Comparison of ENCODE assay signal across 23 mouse cellular contexts in genomic region chr2:35063333-35064030, GRCm38 (mm10). TPM values are rescaled to one million over a fixed set of nuclear protein-coding genes. Genes with fewer than 3 reads are reported as not detected.
"Had no signal": no experiment of that assay in that cellular context is flagged by ENCODE, and none has a peak within 500 bp of the region (broad histone marks: within the 10 kb centered on the region; RNA-seq: fewer than 3 reads in every experiment).

No protein-coding gene starts in this region.

- ATAC-seq: hindbrain, embryonic 16.5 days; intestine, embryonic 15.5 days had no signal

- H3K27ac ChIP-seq: intestine, embryonic 15.5 days; kidney, embryonic 15.5 days; left cerebral cortex, adult 2 months; neural tube, embryonic 12.5 days; neural tube, embryonic 15.5 days; stomach, postnatal 0 days had no signal

- H3K9me3 ChIP-seq: intestine, embryonic 15.5 days; kidney, embryonic 15.5 days; neural tube, embryonic 12.5 days; neural tube, embryonic 15.5 days had no signal

- H3K9ac ChIP-seq: intestine, embryonic 15.5 days; kidney, embryonic 15.5 days; lung, embryonic 14.5 days; neural tube, embryonic 12.5 days; neural tube, embryonic 15.5 days had no signal

- H3K4me3 ChIP-seq: intestine, embryonic 15.5 days; kidney, embryonic 15.5 days; left cerebral cortex, adult 2 months; neural tube, embryonic 12.5 days; neural tube, embryonic 15.5 days had no signal

- H3K4me1 ChIP-seq: intestine, embryonic 15.5 days; neural tube, embryonic 12.5 days; neural tube, embryonic 15.5 days had no signal

- H3K27me3 ChIP-seq: intestine, embryonic 15.5 days; kidney, embryonic 15.5 days; neural tube, embryonic 12.5 days; neural tube, embryonic 15.5 days had no signal

- H3K36me3 ChIP-seq: intestine, embryonic 15.5 days; kidney, embryonic 15.5 days; neural tube, embryonic 12.5 days; neural tube, embryonic 15.5 days had no signal

- DNase-seq: kidney, adult 11 months; kidney, adult 8-10 months; kidney, postnatal 10 days; kidney, postnatal 36 days; layer of hippocampus, postnatal 36 days; lung, embryonic 14.5 days; midbrain, embryonic 14.5 days; right cerebral cortex, adult 18-20 months; right cerebral cortex, postnatal 14 days; right cerebral cortex, postnatal 4 days; thymus, adult 2 months; thymus, postnatal 14 days; thymus, postnatal 4 days had no signal

- H3K4me2 ChIP-seq: intestine, embryonic 15.5 days; kidney, embryonic 15.5 days; lung, embryonic 14.5 days; midbrain, embryonic 11.5 days; neural tube, embryonic 12.5 days; neural tube, embryonic 15.5 days had no signal

RNA-seq across cellular contexts. Expression of gene Hc, which starts 2.2 kb away (rescaled TPM):
- polyA plus RNA-seq: limb, embryonic 11.5 days; stomach, embryonic 14.5 days had no signal

RNA-seq across cellular contexts. Expression of gene AI182371, which starts 37.9 kb away (rescaled TPM):
- polyA plus RNA-seq: limb, embryonic 11.5 days; lung, embryonic 14.5 days; midbrain, embryonic 11.5 days had no signal
